Mouse (Mus musculus): ENCODE data around the gene Ext2.

The Ext2 gene

DNA sequence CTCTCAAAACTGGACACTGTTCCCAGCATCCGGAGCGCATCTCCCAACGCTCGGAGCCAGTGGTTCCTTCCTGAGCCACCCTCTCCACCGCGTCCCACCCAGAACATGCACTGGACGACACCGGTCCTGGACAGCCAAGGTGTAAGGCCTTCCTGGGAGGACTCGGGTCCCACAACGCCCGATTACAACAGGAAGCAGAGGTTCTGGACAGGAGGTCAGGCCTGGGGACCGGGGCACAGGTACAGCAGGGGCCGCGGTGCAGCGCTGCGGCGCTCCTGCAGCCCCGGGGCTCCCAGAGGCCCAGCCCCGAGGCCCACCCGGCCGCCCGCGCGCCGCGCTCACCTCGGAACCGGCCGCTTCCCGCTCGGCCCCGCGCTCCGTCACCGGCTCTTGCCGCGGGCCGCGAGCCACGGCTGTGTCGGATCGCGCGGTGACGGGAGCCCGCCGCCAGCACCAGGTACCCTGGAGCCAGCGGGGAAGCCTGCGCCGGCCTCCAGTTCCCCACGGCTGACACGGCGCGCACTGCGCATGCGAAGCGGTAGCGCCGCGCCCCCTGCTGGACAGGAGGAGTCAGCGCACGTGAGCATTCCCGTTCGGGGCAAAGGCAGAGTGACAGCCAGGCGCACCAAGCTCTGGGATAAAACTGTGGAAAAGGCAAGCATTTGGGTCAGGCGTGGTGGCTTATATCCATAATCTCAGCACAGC lies at the start of gene Ext2:
Ext2 (minus strand) TSS at position 524 of the 705 bp plus-strand sequence.
- in situ Hi-C loops (cut with MboI; ENCODE audit: low pct_unique_long_range_greater_than_20kb in 1 of 2, low sequenced_read_pairs in 2 of 2, unreplicated experiment in 1 of 2): no loop called here

DNA sequence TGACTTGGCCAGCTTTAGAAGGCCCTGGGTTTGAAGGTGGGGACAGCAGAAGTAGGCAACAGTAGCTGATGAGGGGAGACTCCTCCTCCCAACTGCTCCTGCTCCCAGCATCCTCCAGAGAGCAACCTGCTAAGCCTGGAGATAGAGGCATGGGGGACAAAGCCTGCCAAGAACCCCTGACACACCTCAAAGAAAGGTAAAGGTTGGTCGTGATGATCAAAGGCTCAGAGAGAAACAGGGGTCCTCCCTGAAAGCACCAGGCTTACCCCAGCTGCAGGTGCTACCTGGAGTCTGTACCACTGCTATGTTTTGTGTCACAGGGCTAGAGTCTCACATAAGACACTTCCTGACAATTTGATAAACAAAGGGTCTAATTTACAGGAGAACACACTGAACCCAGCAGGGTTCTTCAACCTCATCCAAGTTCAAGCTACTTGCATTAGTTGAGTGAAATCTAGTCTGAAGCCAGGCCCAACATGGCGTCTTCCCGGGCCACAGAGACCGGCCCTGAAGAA lies 49.1 kb upstream of the Ext2 start:
- in situ Hi-C loops (cut with MboI; ENCODE audit: low pct_unique_long_range_greater_than_20kb in 1 of 2, low sequenced_read_pairs in 2 of 2, unreplicated experiment in 1 of 2): loop anchor here in 1 of 2 experiments (10.0 kb wide), 1 partner anchor 133 kb away; no protein-coding TSS in a partner anchor

DNA sequence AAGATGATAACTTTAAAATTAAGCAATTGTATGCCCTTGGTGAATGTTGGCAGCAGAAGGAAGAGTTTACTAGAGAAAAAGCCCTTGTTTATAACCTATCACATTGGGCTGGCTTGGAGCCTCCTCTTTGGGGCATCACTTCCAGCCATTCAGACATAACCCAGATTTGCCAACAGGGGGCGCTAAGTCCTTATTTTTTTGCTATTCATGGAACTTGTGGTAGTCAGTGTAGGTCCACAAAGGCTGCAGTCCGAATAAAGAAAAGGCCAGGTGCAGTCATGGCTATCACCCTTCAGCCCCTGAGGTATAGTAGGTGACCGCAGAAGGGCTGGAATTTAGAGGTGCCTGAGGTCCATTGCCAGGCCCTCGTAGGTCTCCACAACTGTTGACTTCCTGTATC lies 48.5 kb upstream of the Ext2 start:
- in situ Hi-C loops (cut with MboI; ENCODE audit: low pct_unique_long_range_greater_than_20kb in 1 of 2, low sequenced_read_pairs in 2 of 2, unreplicated experiment in 1 of 2): loop anchor here in 1 of 2 experiments (10.0 kb wide), 1 partner anchor 134 kb away; no protein-coding TSS in a partner anchor

DNA sequence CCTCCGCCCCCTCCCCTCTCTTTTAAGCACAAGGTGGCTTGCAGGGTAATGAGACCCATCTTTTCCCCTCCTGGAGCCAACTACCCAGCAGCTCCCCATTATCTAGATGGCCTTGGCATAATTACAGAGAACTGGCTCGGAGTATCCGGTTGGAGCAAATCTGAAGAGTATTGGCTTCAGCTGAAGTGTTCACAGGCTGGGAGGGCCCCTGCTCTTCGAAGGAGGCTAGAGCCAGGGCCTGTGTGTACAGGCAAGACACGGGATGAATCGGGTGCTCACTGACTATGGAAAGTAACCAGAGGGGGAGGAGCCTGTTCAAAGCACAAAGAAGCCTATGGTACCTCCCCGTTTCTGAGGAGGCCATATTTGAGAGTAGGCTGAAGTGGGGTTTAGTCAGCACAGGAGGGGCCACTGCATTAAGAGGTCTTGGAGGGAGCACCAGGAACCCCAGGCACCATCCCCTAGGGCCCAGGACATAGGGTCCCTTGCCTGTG lies 46.8 kb upstream of the Ext2 start, which contains the start of gene Accsl:
Accsl (minus strand) TSS at position 51 of the 494 bp plus-strand sequence.
- in situ Hi-C loops (cut with MboI; ENCODE audit: low pct_unique_long_range_greater_than_20kb in 1 of 2, low sequenced_read_pairs in 2 of 2, unreplicated experiment in 1 of 2): no loop called here

DNA sequence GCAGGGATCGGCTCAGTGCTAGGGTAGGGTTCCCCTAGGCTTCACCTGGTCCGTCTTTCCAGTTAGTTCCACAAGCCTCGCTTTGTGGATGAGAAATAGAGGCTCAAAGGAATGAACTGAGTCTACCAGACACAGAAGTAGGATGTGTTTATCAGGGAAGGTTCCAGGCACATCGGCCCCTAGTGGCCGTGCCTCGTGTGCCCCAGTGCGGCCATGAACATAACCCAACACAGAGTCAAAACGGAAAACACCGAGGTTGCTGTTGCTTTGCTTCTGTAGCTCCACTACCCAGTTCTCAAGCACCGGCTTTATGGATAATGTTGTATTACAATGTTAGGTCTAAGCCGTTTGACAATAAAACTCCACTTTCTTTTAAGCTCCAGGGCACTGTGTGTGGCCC lies 46.2 kb upstream of the Ext2 start:
- in situ Hi-C loops (cut with MboI; ENCODE audit: low pct_unique_long_range_greater_than_20kb in 1 of 2, low sequenced_read_pairs in 2 of 2, unreplicated experiment in 1 of 2): no loop called here

DNA sequence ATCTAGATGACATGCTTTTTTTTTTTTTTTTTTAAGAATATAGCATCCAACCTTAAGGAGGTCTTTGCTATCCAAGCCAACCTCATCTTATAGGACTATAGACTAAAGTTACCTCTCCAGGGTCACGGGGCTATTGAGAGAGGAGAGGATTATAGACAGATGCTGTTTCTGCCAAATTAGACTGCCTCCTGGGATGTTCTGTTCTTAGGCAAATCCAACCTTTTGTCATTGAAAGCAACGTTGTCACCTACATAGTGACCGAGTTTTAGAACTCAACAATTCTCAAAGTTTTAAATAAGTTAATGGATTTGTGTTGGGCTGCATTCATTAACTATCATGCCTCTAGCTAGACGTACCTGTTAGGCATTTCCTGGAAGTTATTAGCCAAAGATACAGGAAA lies 40.9 kb upstream of the Ext2 start:
- in situ Hi-C loops (cut with MboI; ENCODE audit: low pct_unique_long_range_greater_than_20kb in 1 of 2, low sequenced_read_pairs in 2 of 2, unreplicated experiment in 1 of 2): no loop called here

DNA sequence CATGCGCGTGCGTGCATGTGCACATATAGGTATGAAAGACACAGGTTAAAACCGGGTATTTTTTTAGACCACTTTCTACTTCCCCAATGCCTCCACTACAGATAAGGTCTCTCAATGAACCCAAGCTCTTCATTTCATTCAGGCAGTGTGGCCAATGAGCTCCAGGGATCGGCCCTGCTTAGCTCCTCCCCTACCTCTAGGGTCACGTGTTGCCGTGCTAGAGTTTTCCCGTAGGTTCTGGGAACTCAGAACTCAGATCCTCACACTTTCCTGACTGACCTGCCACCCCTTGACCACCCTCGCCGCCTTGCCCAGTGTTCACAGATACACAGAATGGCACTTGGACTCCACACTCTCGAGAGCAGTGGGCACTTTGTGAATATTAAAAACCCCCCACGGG lies 36.5 kb upstream of the Ext2 start:
- in situ Hi-C loops (cut with MboI; ENCODE audit: low pct_unique_long_range_greater_than_20kb in 1 of 2, low sequenced_read_pairs in 2 of 2, unreplicated experiment in 1 of 2): no loop called here

DNA sequence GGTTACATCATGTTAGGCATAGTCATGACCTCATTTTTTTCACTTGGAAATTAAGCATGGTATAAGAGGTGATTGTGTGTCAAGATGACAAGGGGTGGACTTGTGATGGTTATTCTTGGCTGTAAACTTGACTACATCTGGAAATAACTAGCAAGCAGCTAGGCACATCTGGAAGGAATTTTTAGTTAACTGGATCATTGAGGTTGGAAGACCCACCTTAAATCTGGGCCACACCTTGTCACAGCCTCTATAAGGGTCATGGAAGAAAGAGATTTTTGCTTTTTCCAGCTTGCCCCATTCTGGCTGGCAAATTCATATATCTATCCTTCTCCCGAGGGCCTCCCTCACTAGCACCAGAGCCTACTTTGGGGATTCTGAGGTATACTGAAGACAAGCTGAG lies 28.9 kb upstream of the Ext2 start:
- in situ Hi-C loops (cut with MboI; ENCODE audit: low pct_unique_long_range_greater_than_20kb in 1 of 2, low sequenced_read_pairs in 2 of 2, unreplicated experiment in 1 of 2): no loop called here

DNA sequence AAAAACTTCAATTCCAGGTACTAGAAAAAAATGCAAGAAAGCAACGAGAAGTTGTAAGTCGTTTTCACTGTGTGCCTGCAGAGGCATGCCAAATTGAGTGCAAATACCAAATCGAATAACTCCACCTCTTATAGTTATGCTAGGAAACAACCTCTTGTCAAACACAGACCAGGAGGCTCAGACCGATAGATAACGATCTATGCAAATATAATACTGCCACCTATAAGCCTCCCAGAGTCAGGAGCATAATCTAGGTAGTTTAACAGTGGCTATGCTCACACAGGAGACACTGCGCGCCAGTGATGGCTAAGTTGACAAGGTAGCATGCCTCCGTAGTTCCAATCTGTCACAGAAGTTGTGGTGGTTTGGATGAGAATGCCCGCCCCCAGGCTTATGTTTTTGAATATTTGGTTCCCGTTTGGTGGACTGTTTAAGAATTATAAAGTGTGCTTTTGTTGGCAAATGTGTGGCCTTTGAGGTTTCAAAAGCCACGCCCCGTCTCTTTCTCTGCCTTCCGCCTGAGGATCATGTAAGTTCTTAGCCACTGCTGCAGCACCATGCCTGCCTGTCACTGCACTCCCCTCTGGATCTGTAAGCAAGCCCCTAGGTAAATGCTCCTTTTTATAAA lies 28.1 kb upstream of the Ext2 start:
- in situ Hi-C loops (cut with MboI; ENCODE audit: low pct_unique_long_range_greater_than_20kb in 1 of 2, low sequenced_read_pairs in 2 of 2, unreplicated experiment in 1 of 2): no loop called here

DNA sequence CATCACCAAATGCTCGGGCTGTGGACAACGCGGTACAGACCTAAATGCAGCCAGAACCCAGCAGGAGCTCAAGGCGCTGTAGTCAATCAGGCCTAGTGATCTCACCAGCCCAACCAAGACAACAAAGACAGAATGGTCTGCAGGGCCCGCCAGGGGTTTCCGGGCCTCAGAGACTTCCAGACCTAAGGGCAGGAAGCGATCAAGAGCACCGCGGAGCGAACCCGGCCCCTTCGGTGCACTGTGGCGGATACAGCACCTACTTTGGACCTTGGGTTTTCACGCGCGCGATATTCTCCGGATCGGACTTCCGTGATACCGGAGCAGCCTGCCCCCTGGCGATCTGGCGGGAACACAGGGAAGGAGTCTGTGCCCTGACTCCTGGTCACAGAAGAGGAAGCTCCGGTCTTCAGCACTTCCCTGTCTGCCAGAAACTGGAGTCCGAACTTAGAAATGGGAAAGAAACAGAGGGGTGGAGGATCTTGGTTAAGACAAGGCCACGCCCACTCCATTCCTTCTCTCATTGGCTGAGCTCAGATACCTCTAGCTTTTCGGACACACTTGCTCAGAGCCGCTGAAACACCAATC lies 27.2 kb upstream of the Ext2 start, which contains the start of gene Accs:
Accs (minus strand) TSS at position 439 of the 585 bp plus-strand sequence.
- in situ Hi-C loops (cut with MboI; ENCODE audit: low pct_unique_long_range_greater_than_20kb in 1 of 2, low sequenced_read_pairs in 2 of 2, unreplicated experiment in 1 of 2): loop anchor here in 1 of 2 experiments (25.0 kb wide), 1 partner anchor 413 kb away; no protein-coding TSS in a partner anchor

DNA sequence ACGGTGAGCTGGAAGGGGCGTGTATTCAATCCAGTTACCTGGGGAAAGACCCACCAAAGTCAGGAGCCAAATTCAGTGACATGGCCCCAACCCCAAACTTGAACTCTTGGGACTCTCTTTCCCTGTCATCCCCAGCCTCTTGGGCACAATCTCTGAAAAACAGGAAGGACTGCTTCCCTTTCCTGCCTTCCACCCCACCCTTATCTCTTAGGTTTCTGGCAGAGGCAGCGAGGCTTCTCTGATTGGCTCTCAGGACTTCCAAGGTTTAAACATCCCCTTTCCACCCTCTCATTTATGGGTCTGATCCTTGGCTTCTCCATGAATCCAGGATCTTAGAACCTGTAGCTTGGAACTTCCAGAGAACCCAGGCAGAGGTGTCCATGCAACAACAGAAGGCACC lies 19.0 kb upstream of the Ext2 start:
- in situ Hi-C loops (cut with MboI; ENCODE audit: low pct_unique_long_range_greater_than_20kb in 1 of 2, low sequenced_read_pairs in 2 of 2, unreplicated experiment in 1 of 2): loop anchor here in 1 of 2 experiments (25.0 kb wide), 1 partner anchor 421 kb away; no protein-coding TSS in a partner anchor

DNA sequence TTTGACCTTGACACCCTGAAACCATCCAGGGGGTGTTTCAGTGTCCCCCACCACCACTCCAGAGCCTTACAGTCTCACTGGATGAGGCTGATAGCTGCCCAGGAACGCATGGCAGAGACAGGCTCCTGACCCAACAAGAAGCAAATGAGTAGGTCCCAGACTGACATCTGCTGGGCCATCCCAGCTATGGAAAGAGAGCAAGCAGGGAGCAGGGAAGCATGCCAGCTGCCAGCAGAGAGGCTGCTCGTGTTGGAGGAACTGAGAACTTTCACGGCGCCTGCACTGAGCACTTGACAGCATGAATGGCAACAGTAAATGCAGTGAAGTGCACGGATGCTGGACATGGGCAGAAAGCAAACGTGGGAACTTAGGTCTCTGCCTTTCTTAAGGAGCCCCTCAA lies 17.7 kb upstream of the Ext2 start:
- in situ Hi-C loops (cut with MboI; ENCODE audit: low pct_unique_long_range_greater_than_20kb in 1 of 2, low sequenced_read_pairs in 2 of 2, unreplicated experiment in 1 of 2): loop anchor here in 1 of 2 experiments (25.0 kb wide), 1 partner anchor 422 kb away; no protein-coding TSS in a partner anchor

DNA sequence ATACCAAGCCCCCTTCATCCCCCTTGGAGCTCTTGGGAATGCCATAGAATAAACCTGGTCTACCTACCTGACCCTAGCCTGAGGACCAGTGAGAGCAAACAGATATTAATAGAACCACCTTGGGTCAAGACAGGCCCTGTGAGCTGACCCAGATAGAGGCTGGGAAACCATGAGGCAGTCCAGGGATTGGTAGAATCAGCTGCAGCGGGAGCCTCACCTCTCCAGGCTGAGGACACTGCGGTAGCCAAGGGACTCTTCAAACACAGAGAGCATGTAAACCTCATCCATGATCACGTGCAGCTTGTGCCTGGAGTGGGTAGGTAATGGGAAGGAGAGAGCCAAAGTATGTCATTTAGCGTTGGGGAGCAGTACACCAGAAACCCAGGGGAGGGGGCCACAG lies 16.6 kb upstream of the Ext2 start:
- in situ Hi-C loops (cut with MboI; ENCODE audit: low pct_unique_long_range_greater_than_20kb in 1 of 2, low sequenced_read_pairs in 2 of 2, unreplicated experiment in 1 of 2): loop anchor here in 1 of 2 experiments (25.0 kb wide), 1 partner anchor 423 kb away; no protein-coding TSS in a partner anchor

DNA sequence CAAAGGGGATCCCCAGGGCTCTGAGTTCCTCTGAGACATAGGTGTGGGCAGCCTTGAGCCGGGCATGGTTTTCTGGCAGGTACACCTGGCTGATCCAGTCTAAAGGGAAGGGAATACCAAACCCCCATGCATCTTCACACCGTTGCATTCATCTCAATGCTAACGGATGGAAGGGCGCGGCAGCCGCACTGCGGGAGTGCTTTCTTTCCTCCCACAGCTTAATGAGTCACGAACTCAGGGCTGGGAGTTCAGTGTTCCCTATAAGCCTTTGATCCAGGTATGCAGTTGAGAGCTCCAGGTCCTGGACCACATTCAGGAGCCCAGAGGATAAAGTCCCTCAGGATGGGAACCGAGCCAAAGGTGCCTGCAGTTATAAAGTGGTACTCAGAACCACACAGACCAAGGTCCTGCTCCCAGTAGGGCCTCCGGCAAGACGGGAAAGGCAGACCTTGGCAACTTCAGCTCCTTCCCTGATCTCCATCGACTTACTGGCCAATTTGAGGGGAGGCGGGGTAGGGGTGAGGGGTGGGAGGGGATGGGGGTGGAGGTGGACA lies 13.9 kb upstream of the Ext2 start:
- in situ Hi-C loops (cut with MboI; ENCODE audit: low pct_unique_long_range_greater_than_20kb in 1 of 2, low sequenced_read_pairs in 2 of 2, unreplicated experiment in 1 of 2): loop anchor here in 1 of 2 experiments (25.0 kb wide), 1 partner anchor 426 kb away; no protein-coding TSS in a partner anchor

DNA sequence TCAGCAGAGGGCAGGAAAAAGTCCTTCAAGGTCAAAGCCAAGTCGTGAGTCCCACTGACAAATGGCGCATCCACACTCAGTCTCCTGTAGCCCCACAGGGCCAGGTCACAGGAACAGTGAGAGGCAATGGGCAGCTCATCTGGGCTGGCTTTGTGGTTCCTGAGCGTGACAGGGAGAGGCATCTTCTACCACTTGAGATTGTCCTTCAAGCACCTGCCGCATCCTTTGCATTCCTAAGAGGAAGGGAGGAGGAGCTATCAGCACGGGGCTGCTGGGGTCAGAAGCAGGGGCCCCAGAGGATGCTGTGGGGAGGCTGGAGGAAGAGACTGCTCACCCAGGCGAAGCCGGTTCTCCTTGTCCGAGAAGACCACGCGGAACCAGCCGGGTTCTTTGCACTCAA lies 13.2 kb upstream of the Ext2 start:
- in situ Hi-C loops (cut with MboI; ENCODE audit: low pct_unique_long_range_greater_than_20kb in 1 of 2, low sequenced_read_pairs in 2 of 2, unreplicated experiment in 1 of 2): loop anchor here in 1 of 2 experiments (25.0 kb wide), 1 partner anchor 427 kb away; no protein-coding TSS in a partner anchor

DNA sequence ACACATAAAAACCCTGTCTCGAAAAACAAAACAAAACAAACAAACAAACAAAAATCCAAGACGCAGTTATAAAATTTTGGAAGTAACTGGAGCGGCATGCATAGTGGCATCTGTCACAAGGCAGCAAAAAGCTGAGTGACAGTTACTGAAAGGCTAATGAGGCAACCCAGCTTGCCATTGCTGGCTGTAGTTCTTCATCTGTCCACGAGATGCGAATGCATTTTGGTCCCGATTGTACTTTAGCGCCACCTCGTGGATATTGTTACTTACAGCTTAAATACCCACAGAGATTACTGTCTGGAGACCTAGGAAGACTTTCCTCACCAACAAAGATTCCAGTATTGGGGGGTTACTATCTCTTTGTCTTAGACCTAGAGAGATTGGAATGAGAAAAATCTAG lies 1.2 kb upstream of the Ext2 start:
- in situ Hi-C loops (cut with MboI; ENCODE audit: low pct_unique_long_range_greater_than_20kb in 1 of 2, low sequenced_read_pairs in 2 of 2, unreplicated experiment in 1 of 2): no loop called here

DNA sequence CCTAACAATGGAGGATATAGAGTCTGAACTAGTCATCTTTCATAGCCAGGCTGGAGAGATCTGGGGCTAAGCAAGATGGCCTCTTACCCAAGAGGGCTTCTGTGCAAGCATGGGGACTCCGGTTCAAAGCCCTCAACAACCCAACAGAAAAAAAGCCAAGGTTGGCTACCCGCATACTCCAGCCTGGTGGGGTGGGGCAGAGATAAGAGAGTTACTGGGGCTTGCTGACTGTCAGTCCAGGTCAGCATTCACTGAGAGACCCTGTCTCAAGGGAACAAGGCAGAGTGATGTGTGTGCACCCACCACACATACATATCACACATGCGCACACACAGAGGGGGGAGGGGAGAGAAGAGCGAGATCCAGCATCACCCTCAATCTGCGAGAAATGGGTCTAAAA lies 4.6 kb downstream of the Ext2 start:
- in situ Hi-C loops (cut with MboI; ENCODE audit: low pct_unique_long_range_greater_than_20kb in 1 of 2, low sequenced_read_pairs in 2 of 2, unreplicated experiment in 1 of 2): no loop called here

DNA sequence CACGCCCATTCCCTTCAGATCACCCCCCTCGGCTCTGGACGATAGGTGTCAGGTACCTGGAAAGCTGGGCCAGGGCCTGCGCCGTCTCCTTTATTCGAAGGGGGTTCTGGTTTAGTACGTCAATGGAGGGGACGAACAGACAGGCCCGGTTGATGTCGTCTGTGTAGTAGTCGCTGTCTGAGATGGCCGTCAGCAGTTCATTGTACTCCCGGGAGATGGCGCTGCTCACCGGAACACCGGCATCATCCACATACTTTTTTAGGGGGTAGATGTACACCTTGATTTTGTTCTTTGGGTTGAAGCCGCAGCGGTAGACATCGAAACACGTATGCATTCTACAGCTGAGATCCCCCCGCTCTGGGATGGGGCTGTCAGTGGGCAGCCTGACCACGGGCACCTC lies 9.0 kb downstream of the Ext2 start:
- in situ Hi-C loops (cut with MboI; ENCODE audit: low pct_unique_long_range_greater_than_20kb in 1 of 2, low sequenced_read_pairs in 2 of 2, unreplicated experiment in 1 of 2): no loop called here
